Mouse (Mus musculus) limb, embryonic 13.5 days (tissue): ENCODE data around the gene Cnnm1. TPM values are rescaled to one million over a fixed set of nuclear protein-coding genes. Genes with fewer than 3 reads are reported as not detected.
"Not testable (repeated sequence)": the region's sequence is repeated elsewhere in the genome, so short reads cannot be mapped to it uniquely, and the experiment has no call there.

Experiments
- ATAC-seq: fragments of 200-750 bp; cut with Nextera tagmentation; 2 replicates; pipeline ENCODE4 v1.8.0; 2017; ENCODE audit warnings: low read depth, moderate number of reproducible peaks, moderate TSS enrichment; ENCODE audit not compliant: low FRiP score
- H3K27ac ChIP-seq: fragments of 300-500 bp; sonication (generic); 2 replicates; pipeline ENCODE4 v1.5.1; 2015; ENCODE audit warnings: inconsistent platforms, mild to moderate bottlenecking, moderate library complexity
- H3K27me3 ChIP-seq: fragments of 300-500 bp; sonication (generic); 2 replicates; pipeline ENCODE4 v1.6.1; 2015; ENCODE audit warnings: mild to moderate bottlenecking, inconsistent platforms
- H3K36me3 ChIP-seq: fragments of 300-500 bp; sonication (generic); 2 replicates; pipeline ENCODE4 v1.6.1; 2015; ENCODE audit warnings: inconsistent platforms, mild to moderate bottlenecking, moderate library complexity
- H3K4me1 ChIP-seq: fragments of 300-500 bp; sonication (generic); 2 replicates; pipeline ENCODE4 v1.6.1; 2015; ENCODE audit warnings: inconsistent platforms
- H3K4me2 ChIP-seq: fragments of 300-500 bp; sonication (generic); replicated peaks from 2 replicates; pipeline ENCODE4 v1.6.1; 2015; ENCODE audit warnings: inconsistent platforms, mild to moderate bottlenecking, moderate library complexity
- H3K4me3 ChIP-seq: fragments of 300-500 bp; sonication (generic); 2 replicates; pipeline ENCODE4 v1.5.1; 2015; ENCODE audit warnings: moderate library complexity, mild to moderate bottlenecking, inconsistent platforms
- H3K9ac ChIP-seq: fragments of 300-500 bp; sonication (generic); 2 replicates; pipeline ENCODE4 v1.6.1; 2015; ENCODE audit warnings: mild to moderate bottlenecking, inconsistent platforms
- H3K9me3 ChIP-seq: fragments of 300-500 bp; sonication (generic); 2 replicates; pipeline ENCODE4 v1.6.1; 2016; ENCODE audit warnings: inconsistent platforms
- WGBS: fragments of 180-500 bp; shearing (Covaris S2); methylation state at CpG from one replicate; pipeline ENCODE4 v1.1.7; 2015; 5-methylcytosine and 5-hydroxymethylcytosine counted together
- polyA plus RNA-seq: library from polyadenylated mRNA; unstranded; fragments of >200 nt; fragmentation: Nextera tagmentation; extraction: Ambion mirVana; gene quantifications from 2 replicates; pipeline ENCODE4 v1.2.1, GENCODE M21; 2015

Cnnm1 gene
- polyA plus RNA-seq, 1 experiment from 2014 or later = 1.0 TPM

DNA sequence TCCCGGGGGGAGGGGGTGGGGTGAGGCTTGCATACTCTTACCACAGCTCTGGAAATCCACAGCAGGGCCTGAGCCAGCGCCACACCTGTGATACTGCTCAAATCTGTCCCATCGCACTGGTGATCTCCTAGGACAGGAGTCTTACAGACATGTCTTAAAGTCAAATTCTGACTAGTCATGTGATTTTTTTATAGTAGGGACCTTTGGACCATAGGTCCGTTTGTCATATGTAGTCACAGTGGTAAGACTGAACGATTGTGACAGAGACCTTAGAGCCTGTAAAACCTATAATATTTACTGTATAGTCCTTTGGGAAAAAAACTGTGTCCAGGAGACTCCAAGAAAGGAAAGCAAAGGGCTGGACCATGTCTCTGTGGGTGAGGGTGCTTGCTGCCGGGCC, 53.6 kb downstream of the Cnnm1 start:
- Histone ChIP-seq H3K9me3 (no peaks in the 10 kb centered on the region), H3K4me3 (no peak overlapping the region), H3K27me3 (peaks cover 11% of the 10 kb centered on the region), H3K36me3 (peaks cover 6% of the 10 kb centered on the region), H3K4me1 (peaks cover 6% of the 10 kb centered on the region; the same call in 1 of the 2 replicates), H3K27ac (no peak overlapping the region), H3K9ac (no peak overlapping the region), H3K4me2 (no peak overlapping the region)
- no peak for ATAC-seq
- 82% methylated on average over 6 of the region's 6 CpGs for WGBS

DNA sequence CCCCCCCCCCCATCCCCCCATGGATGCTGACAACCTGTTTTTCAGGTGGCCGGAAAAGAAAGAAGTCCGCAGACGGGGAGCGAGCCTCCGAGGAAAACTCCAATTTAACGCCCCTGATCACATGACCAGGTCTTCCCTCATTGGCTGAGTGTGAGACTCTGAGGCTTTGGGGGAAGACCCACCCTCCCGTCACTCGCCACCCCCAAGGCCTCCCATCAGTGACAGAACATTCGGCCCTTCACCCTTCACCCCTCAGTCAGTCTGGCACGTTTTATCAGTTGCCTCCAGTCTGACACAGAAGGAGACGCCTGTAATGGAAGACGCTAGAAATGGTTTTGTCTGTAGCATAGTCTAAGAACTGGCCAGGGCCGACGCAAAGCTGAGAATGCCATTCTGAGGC, 54.7 kb downstream of the Cnnm1 start:
- Histone ChIP-seq H3K9me3 (no peaks in the 10 kb centered on the region), H3K27ac (no peak overlapping the region), H3K4me2 (peak overlapping the region; percentile 65), H3K9ac (no peak overlapping the region; the same call in 1 of the 2 replicates), H3K36me3 (peaks cover 11% of the 10 kb centered on the region), H3K4me3 (peak overlapping the region; percentile 34), H3K27me3 (peaks cover 11% of the 10 kb centered on the region), H3K4me1 (peaks cover 6% of the 10 kb centered on the region; the same call in 1 of the 2 replicates)
- 12% methylated on average over 14 of the region's 14 CpGs for WGBS
- ATAC-seq = no peak

DNA sequence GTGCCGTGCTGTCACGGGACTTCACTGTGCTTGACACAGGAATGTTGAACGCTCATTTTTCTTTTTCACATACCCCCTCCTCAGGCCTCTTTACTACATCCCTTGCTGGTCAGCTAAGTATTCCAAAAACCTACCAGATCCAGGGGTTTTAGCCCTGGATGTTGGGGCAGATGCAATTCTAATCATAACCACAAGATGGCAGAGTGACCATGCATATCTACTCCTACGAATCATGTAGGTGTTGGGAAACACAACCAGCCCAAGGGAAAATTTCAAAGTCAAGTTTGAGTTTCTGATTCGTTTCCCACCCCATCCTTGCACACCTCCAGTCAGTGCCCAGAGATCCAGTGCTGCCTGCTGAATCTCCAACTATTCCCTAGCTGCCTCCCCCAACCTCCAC, 55.6 kb downstream of the Cnnm1 start:
- peaks cover 11% of the 10 kb centered on the region for H3K27me3 ChIP-seq
- H3K4me3 ChIP-seq = no peak overlapping the region
- no peak overlapping the region for H3K27ac ChIP-seq
- no peaks in the 10 kb centered on the region for H3K9me3 ChIP-seq
- WGBS = 20% methylated on average over 5 of the region's 5 CpGs
- H3K4me2 ChIP-seq = no peak overlapping the region
- H3K4me1 ChIP-seq = peaks cover 6% of the 10 kb centered on the region; the same call in 1 of the 2 replicates
- H3K9ac ChIP-seq = no peak overlapping the region
- peaks cover 20% of the 10 kb centered on the region for H3K36me3 ChIP-seq
- ATAC-seq = 0 out of 2 replicates have a peak, but pooled peaks have one; percentile 15

DNA sequence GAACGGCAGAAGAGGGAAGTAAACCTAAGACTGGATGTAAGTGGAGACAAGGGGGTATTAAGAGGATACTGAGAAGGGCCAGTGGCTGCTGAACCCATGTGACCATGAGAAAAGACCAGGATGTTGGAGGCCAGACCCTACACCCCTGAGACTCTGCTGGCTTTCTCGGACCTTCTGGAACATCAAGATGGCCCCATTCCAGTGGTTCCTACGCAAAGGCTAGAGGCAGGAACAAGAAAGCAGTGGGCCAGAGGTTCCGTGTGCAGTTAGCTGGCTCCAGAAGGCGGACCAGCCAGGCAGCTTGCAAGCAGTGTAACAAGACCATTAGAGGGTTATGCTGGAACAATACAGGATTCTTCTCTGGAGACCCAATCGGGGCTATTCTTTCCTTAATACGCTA, 57.2 kb downstream of the Cnnm1 start:
- no peak overlapping the region for H3K4me2 ChIP-seq
- no peaks in the 10 kb centered on the region for H3K9me3 ChIP-seq
- H3K4me3 ChIP-seq = no peak overlapping the region
- no peak overlapping the region for H3K27ac ChIP-seq
- H3K4me1 ChIP-seq = peaks cover 6% of the 10 kb centered on the region; the same call in 1 of the 2 replicates
- H3K27me3 ChIP-seq = peaks cover 11% of the 10 kb centered on the region
- peaks cover 32% of the 10 kb centered on the region for H3K36me3 ChIP-seq
- H3K9ac ChIP-seq = no peak overlapping the region
- ATAC-seq = no peak
- WGBS = 85% methylated on average over 7 of the region's 7 CpGs

DNA sequence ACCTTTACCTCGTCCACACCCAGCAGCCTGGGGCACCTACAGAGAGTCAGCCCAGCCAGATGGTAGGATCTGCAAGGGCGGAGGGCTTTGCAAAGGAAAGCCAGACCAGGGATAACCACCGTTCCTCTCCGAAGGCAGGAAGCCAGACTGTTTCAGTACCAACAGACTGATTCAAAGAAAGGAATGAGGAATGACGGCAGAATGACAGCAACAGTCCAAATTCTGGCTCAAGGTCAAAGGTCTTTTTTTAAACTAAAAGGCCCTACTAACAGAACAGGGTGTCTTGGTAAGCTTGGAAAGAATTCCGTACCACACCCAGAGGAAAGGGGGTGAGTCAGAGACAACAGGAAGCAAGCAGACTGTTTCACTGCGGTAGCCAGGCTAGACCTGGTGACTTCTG, 58.6 kb downstream of the Cnnm1 start:
- WGBS = 80% methylated on average over 7 of the region's 7 CpGs
- no peak overlapping the region for H3K4me2 ChIP-seq
- H3K27me3 ChIP-seq = peaks cover 11% of the 10 kb centered on the region
- no peak for ATAC-seq
- peaks cover 34% of the 10 kb centered on the region for H3K36me3 ChIP-seq
- H3K4me1 ChIP-seq = peaks cover 6% of the 10 kb centered on the region; the same call in 1 of the 2 replicates
- H3K9me3 ChIP-seq = no peaks in the 10 kb centered on the region
- H3K27ac ChIP-seq = no peak overlapping the region
- H3K4me3 ChIP-seq = no peak overlapping the region
- H3K9ac ChIP-seq = no peak overlapping the region

DNA sequence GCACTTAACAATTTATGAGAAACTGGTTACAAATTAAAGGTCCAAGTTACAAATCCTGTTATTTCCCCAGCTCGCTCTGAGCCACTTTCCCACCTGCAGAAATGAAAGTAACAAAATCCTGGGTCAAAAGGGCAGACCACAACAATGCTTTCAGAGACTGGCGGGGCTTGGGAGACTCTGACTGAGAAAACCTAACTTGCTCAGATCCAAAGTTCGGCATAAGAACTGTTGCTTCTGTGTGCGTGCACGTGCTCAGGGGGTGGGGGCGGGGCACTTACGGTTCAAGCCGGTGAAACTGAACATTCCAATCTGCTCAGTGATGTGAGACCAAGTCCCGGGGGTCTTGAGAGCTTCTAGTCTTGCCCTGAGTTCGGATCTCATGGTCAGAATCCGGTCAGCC, 62.4 kb downstream of the Cnnm1 start:
- no peak overlapping the region for H3K4me2 ChIP-seq
- H3K27ac ChIP-seq = no peak overlapping the region
- H3K4me1 ChIP-seq = no peaks in the 10 kb centered on the region
- H3K9ac ChIP-seq = no peak overlapping the region
- no peaks in the 10 kb centered on the region for H3K9me3 ChIP-seq
- H3K36me3 ChIP-seq = peaks cover 64% of the 10 kb centered on the region
- H3K27me3 ChIP-seq = no peaks in the 10 kb centered on the region
- 69% methylated on average over 11 of the region's 11 CpGs for WGBS
- H3K4me3 ChIP-seq = no peak overlapping the region
- no peak for ATAC-seq

DNA sequence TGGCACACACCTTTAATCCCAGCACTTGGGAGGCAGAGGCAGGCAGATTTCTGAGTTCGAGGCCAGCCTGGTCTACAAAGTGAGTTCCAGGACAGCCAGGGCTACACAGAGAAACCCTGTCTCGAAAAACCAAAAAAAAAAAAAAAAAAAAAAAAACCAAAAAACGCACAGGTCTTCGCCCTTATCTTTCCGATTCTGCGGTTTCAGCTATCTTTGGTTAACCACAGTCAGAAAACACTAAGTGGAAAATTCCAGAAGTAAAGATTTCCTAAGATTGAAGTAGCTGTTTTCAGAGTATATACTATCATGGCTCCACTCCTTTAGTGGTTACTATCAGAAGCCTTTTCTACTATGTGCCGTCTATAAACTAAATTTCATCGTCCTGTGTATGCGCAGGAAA, 63.4 kb downstream of the Cnnm1 start:
- H3K4me1 ChIP-seq, H3K27me3 ChIP-seq, H3K27ac ChIP-seq, H3K4me2 ChIP-seq, H3K9me3 ChIP-seq, H3K4me3 ChIP-seq, H3K9ac ChIP-seq, ATAC-seq: not testable (repeated sequence)
- H3K36me3 ChIP-seq = peaks cover 61% of the 10 kb centered on the region
- WGBS = 96% methylated on average over 8 of the region's 9 CpGs

DNA sequence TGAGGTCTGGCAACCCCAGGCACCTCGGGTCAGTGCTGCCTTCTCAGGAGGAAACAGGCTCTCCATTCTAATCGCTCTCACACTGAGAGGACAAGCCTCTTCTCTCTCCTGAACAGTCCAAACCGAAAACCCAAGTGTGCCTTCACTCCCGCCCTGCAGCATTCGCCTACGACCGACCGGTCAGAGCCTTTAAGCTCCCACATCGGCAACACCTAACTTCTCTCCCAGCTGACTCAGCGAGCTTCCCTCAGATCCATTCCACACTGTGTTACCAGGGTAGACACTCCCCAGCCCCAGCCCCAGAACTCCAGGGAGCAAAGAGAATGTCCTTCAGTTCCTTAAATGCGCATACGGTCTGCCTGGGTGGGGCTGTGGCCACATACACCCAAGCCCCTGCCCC, 65.2 kb downstream of the Cnnm1 start:
- ATAC-seq = no peak
- Histone ChIP-seq H3K9me3 (no peaks in the 10 kb centered on the region), H3K4me2 (no peak overlapping the region), H3K9ac (no peak overlapping the region), H3K4me3 (no peak overlapping the region), H3K36me3 (peaks cover 64% of the 10 kb centered on the region), H3K27me3 (no peaks in the 10 kb centered on the region), H3K27ac (no peak overlapping the region), H3K4me1 (no peaks in the 10 kb centered on the region)
- 88% methylated on average over 12 of the region's 12 CpGs for WGBS

DNA sequence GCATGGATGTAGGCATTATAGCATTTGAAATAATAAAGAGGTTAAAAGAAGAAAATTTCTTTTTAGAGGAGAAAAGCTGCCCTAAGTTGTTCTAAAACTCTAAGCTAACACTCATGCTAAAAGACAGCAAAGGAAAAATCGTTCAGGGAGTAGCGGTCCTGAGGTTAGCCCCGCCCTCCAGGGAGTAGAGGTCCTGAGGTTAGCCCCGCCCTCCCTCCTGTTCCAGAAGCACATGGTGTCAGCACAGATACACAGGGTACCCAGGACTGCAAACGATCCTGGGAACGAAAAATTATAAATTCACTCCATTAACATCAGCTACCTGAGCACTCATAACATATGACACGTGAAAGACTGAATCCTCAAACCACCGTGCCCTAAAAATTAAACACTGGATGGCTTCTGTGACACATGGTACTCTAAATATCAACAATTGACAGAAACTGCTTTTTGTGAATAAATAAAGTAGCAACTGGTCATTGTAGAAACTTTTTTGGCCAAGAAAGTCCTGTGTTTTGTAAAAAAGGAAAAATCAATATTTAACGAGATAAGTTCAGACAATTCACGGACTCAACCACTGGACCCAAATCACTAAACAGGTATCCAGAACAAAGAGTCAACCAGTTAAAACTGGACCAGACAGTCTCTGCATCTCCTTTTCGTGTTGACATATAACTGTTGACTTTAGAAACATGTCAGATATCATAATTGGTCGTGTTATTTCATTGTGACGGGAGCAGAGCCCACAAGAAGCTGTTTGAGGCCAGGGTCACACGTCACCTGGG, 70.4 kb downstream of the Cnnm1 start:
- no peak for ATAC-seq
- no peaks in the 10 kb centered on the region for H3K9me3 ChIP-seq
- no peaks in the 10 kb centered on the region for H3K4me1 ChIP-seq
- 91% methylated on average over 14 of the region's 14 CpGs for WGBS
- H3K27ac ChIP-seq = no peak overlapping the region
- no peak overlapping the region for H3K4me3 ChIP-seq
- no peaks in the 10 kb centered on the region for H3K27me3 ChIP-seq
- H3K9ac ChIP-seq = no peak overlapping the region
- no peak overlapping the region for H3K4me2 ChIP-seq
- peaks cover 59% of the 10 kb centered on the region for H3K36me3 ChIP-seq

DNA sequence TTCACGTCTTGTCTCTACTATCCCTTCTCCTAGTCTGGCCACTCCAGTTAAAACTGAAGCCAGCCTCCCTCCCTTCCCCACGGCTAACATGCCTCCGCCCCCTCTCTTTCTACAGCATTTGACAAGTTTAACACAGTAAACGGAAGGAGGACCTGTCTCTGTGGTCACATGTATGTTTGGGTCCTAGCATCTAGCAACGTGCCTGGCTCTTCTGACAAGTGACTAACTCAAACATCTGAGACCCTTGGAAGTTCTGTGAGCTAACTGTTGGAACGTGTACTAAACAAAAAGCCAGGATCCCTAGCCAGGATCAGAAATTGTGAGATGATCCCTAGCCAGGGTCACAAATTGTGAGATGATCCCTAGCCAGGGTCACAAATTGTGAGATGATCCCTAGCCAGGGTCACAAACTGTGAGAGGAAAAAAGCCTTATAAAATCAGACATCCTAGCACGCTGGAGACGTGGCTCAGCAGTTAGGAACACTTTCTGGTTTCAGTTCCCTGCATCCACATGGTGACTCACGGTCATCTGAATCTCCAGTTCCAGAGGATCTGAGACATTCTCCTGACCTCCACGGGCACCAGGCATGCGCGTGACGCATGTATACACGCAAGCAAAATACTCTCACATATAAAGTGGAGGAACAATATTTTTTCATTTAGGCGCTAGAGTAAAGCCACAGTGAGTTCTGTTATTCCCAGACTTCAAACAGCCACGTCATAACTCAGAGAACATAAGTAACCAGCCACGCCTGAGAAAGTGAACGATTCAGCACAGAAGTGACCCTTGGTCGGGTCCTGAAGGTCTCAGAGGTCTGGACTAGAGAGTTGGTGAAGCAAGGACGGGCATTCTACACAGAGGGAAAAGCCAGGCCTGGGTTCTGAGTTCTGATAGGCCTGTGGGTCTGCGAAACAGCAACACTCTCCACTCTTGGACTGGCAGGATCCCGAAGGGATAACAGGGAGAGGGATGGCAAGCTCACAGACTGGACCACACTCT, 71.7 kb downstream of the Cnnm1 start:
- Histone ChIP-seq H3K4me1 (no peaks in the 10 kb centered on the region), H3K4me2 (no peak overlapping the region), H3K36me3 (peaks cover 54% of the 10 kb centered on the region), H3K9ac (no peak overlapping the region), H3K27me3 (no peaks in the 10 kb centered on the region), H3K4me3 (no peak overlapping the region), H3K9me3 (no peaks in the 10 kb centered on the region), H3K27ac (no peak overlapping the region)
- no peak for ATAC-seq
- 82% methylated on average over 22 of the region's 22 CpGs for WGBS

DNA sequence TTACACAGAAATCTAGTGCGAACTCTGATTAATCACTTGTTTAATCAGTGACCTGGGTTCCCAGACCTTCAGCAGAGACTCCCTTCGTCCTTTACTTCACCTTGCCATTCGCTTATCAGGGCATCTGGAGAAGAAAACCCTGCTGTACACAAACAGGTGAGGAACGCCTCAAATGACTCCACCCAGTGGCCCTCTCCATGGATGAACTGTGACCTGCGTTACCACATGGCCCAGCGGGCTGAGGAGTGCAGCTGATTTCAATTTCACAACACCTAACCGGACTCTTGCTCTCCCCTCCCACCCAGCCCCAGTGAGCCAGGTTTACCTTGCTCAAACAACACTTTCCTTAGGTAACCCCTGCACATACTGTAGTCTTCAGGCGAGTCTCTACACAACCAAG, 73.6 kb downstream of the Cnnm1 start:
- Histone ChIP-seq H3K9ac (no peak overlapping the region), H3K4me3 (no peak overlapping the region), H3K27me3 (no peaks in the 10 kb centered on the region), H3K36me3 (peaks cover 47% of the 10 kb centered on the region), H3K4me2 (no peak overlapping the region), H3K9me3 (no peaks in the 10 kb centered on the region), H3K4me1 (no peaks in the 10 kb centered on the region), H3K27ac (no peak overlapping the region)
- ATAC-seq = no peak
- 89% methylated on average over 8 of the region's 8 CpGs for WGBS
